Mouse (Mus musculus): ENCODE results near the gene Nsun2.

- TF ChIP-seq EP300 (IDR thresholded peaks at IDR 0.05; ENCODE audit: low read depth) (no peak), CTCF (IDR thresholded peaks at IDR 0.05; ENCODE audit: low read depth) (no peak)
These were observed 31.0 kb downstream of the Nsun2 start for GRCm38 (mm10) chr13:69564573-69564972.
